Mouse (Mus musculus): ENCODE measurements around the gene Wfdc17. TPM values are rescaled to one million over a fixed set of nuclear protein-coding genes. Genes with fewer than 3 reads are reported as not detected.

The Wfdc17 gene
- polyA plus RNA-seq, 1 experiment: 0.51 TPM

DNA sequence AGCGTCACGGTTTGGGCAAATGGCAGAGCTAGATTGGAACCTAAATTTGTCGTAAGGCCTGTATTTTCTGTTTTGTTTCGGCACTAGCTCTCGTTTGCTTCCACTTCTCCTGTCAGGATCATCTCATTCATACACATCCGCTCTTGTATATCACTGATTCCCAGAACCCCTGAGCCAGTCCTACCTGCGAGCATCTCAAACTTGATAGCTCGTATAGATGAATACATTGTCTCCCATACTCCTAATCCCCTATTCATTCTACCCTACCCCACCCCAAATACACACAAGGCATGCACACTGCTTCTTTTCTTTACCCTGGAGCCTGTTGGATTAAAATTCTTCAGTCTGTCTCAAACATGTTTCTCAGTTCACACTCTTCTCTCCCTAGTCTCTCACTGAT, 50.4 kb downstream of the Wfdc17 start:
- DNase-seq: no peak
- 3% methylated on average over 8 of the region's 8 CpGs for WGBS
- no peaks in the 10 kb centered on the region for H3K27me3 ChIP-seq (ENCODE audit: control insufficient read depth, insufficient read depth, low read length)

More for the DNA sequence above, 50.4 kb downstream of the Wfdc17 start:
- Histone ChIP-seq H3K27ac (ENCODE audit: insufficient read depth, low read length) (peak overlapping the region; percentile 93), H3K4me3 (replicated peaks; ENCODE audit: insufficient read depth, low read depth, low read length) (peak overlapping the region; percentile 99), H3K4me1 (ENCODE audit: control insufficient read depth, insufficient read depth, low read length) (no peaks in the 10 kb centered on the region)
- TF ChIP-seq POLR2A (IDR thresholded peaks at IDR 0.05; ENCODE audit: borderline replicate concordance, insufficient read depth, low read length): no peak
- no peak for TF ChIP-seq CTCF (IDR thresholded peaks at IDR 0.05; ENCODE audit: borderline replicate concordance, insufficient read depth, low read depth, low read length)

Other genes starting within 250 kb of the Wfdc17 start
- 4.3 and 4.8 TPM in 2 replicates for gene Mmp28, start 240.9 kb upstream of the Wfdc17 start, polyA plus RNA-seq (2012; rRNA removed)
- gene Taf15, start 230.9 kb upstream of the Wfdc17 start, polyA plus RNA-seq (2012; rRNA removed): 60.0 and 60.1 TPM in 2 replicates
- not detected in 2 replicates for gene Heatr9, start 181.8 kb upstream of the Wfdc17 start, polyA plus RNA-seq (2012; rRNA removed)
- gene Ccl5, start 173.5 kb upstream of the Wfdc17 start, polyA plus RNA-seq (2012; rRNA removed): 0.85 and 1.3 TPM in 2 replicates
- gene Ccl9, start 125.4 kb upstream of the Wfdc17 start, polyA plus RNA-seq (2012; rRNA removed): 0.62 and 0.87 TPM in 2 replicates
- gene Ccl6, start 110.9 kb upstream of the Wfdc17 start, polyA plus RNA-seq (2012; rRNA removed): 1.0 and 1.7 TPM in 2 replicates
- gene Rpl9-ps1, start 58.4 kb upstream of the Wfdc17 start, polyA plus RNA-seq (2012; rRNA removed): not detected in 2 replicates
- 0.25 and 0.41 TPM in 2 replicates for gene Ccl3, start 54.6 kb upstream of the Wfdc17 start, polyA plus RNA-seq (2012; rRNA removed)
- 0.25 and 0.32 TPM in 2 replicates for gene Ccl4, start 41.4 kb upstream of the Wfdc17 start, polyA plus RNA-seq (2012; rRNA removed)
- gene Wfdc18, start 5.0 kb downstream of the Wfdc17 start, polyA plus RNA-seq (2012; rRNA removed): 3.0 and 5.3 TPM in 2 replicates
- gene Wfdc21, start 42.9 kb downstream of the Wfdc17 start, polyA plus RNA-seq (2012; rRNA removed): 0.36 TPM in 1 of 2 replicates, not detected in the other
- 17.4 and 19.0 TPM in 2 replicates for gene Heatr6, start 49.7 kb downstream of the Wfdc17 start, polyA plus RNA-seq (2012; rRNA removed)
- gene Hnf1b, start 146.1 kb downstream of the Wfdc17 start, polyA plus RNA-seq (2012; rRNA removed): 0.17 and 0.20 TPM in 2 replicates
- 17.8 and 19.6 TPM in 2 replicates for gene Ddx52, start 238.1 kb downstream of the Wfdc17 start, polyA plus RNA-seq (2012; rRNA removed)

Measured in cerebellum, adult 2 months (tissue).